ENCODE assay signal across 8 mouse cellular contexts in the genomic region with DNA sequence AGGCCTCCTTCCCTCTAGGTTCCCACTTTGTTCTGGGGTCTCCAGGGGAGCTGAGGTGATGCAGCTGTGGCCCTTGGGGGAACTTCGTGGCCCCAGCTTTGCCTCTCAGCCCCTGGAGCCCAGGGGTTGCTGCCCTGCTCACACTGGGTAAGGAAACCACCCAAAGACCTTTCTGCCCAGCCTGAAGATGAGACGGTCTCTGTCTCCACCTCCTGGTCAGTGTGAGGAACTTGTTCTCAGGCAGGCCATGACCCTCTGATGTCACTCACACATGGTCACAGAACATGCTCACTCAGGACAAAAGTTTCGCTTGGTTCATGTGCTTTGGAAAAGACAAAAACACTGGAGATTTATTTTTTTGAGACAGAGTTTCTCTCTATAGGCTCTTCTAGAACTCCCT. TPM values are rescaled to one million over a fixed set of nuclear protein-coding genes. Genes with fewer than 3 reads are reported as not detected.
DNase-seq lines count a peak whose midpoint lies in the region; ATAC-seq and TF ChIP-seq lines count a peak whose summit lies in the region.

No protein-coding gene starts in this region.

- TF ChIP-seq POLR2A in bone marrow, adult 2 months (IDR thresholded peaks at IDR 0.05; ENCODE audit: borderline replicate concordance, control insufficient read depth, low read depth, low read length), result no peak
- TF ChIP-seq POLR2A in spleen, adult 2 months (IDR thresholded peaks at IDR 0.05; ENCODE audit: low read depth, low read length), result no peak

- H3K4me2 ChIP-seq in intestine, embryonic 16.5 days (ENCODE audit: low read depth, low read length), result no peak overlapping the region

- H3K4me3 ChIP-seq in bone marrow, adult 2 months (replicated peaks; ENCODE audit: control insufficient read depth, low read depth, low read length), result no peak overlapping the region
- no peak overlapping the region for H3K4me3 ChIP-seq in intestine, embryonic 16.5 days (ENCODE audit: low read length)
- H3K4me3 ChIP-seq in spleen, adult 2 months (ENCODE audit: extremely low read depth, insufficient read depth, insufficient read length), result no peak overlapping the region

- peak; percentile 100 for TF ChIP-seq CTCF in bone marrow, adult 2 months (IDR thresholded peaks at IDR 0.05; ENCODE audit: control insufficient read depth, insufficient read depth, low read length)
- peak; percentile 98; the same call in 1 of the 2 replicates for TF ChIP-seq CTCF in spleen, adult 2 months (IDR thresholded peaks at IDR 0.05; ENCODE audit: extremely low read depth, insufficient read depth, insufficient read length, insufficient replicate concordance)

- H3K4me1 ChIP-seq in bone marrow, adult 2 months (ENCODE audit: control insufficient read depth, insufficient read depth, low read length), result no peaks in the 10 kb centered on the region
- no peaks in the 10 kb centered on the region for H3K4me1 ChIP-seq in intestine, embryonic 16.5 days (ENCODE audit: control insufficient read depth, insufficient read depth, low read length)
- H3K4me1 ChIP-seq in spleen, adult 2 months (ENCODE audit: control insufficient read depth, insufficient read depth, insufficient read length), result no peaks in the 10 kb centered on the region

- intact Hi-C loops in gastrocnemius, postnatal 14 days (cut with DNase I; ENCODE audit: low total_unique reads), result no loop called here

- DNase-seq in ovary, postnatal 14 days (ENCODE audit: low spot score), result peak; percentile 59
- DNase-seq in ovary, postnatal 10 days (ENCODE audit: low spot score), result no peak
- peak; percentile 76 for DNase-seq in gastrocnemius, postnatal 14 days
- peak; percentile 81 for DNase-seq in lung, postnatal 25 days (ENCODE audit: low spot score)
- peak; percentile 69 to 79 for DNase-seq in spleen, adult 2 months (ENCODE audit: low read depth in 1 of 2, low spot score in 2 of 2)
- DNase-seq in right cerebral cortex, postnatal 36 days (ENCODE audit: low spot score in 2 of 2), result no peak

- 21% methylated on average over 3 of the region's 3 CpGs for WGBS in bone marrow, adult 2 months
- 29% methylated on average over 3 of the region's 3 CpGs for WGBS in intestine, embryonic 16.5 days
- WGBS in spleen, adult 2 months, result 15% methylated on average over 3 of the region's 3 CpGs

- no peak overlapping the region for H3K9ac ChIP-seq in intestine, embryonic 16.5 days (ENCODE audit: low read depth, low read length)

- no peaks in the 10 kb centered on the region for H3K27me3 ChIP-seq in intestine, embryonic 16.5 days (replicated peaks; ENCODE audit: control insufficient read depth, insufficient read depth, low read length)
- H3K27me3 ChIP-seq in spleen, adult 2 months (ENCODE audit: control insufficient read depth, insufficient read depth, low read length), result no peaks in the 10 kb centered on the region

- H3K36me3 ChIP-seq in intestine, embryonic 16.5 days (ENCODE audit: control insufficient read depth, insufficient read depth, low read length), result 0 out of 2 replicates have a peak, but pooled peaks cover 7% of the 10 kb centered on the region
- peaks cover 35% of the 10 kb centered on the region for H3K36me3 ChIP-seq in spleen, adult 2 months (ENCODE audit: control insufficient read depth, insufficient read depth, low read length)

- peak; percentile 49; the same call in 1 of the 2 replicates for ATAC-seq in intestine, embryonic 16.5 days

- H3K27ac ChIP-seq in bone marrow, adult 2 months (ENCODE audit: control insufficient read depth, insufficient read depth, low read depth, low read length, poor library complexity), result no peak overlapping the region
- no peak overlapping the region for H3K27ac ChIP-seq in intestine, embryonic 16.5 days (ENCODE audit: low read length)
- H3K27ac ChIP-seq in spleen, adult 2 months (ENCODE audit: insufficient read depth, low read length), result no peak overlapping the region

- no peaks in the 10 kb centered on the region for H3K9me3 ChIP-seq in intestine, embryonic 16.5 days (ENCODE audit: control insufficient read depth, low read length)

RNA-seq across cellular contexts. Expression of a gene that starts 28.5 kb away (rescaled TPM):
- polyA plus RNA-seq in bone marrow, adult 2 months (2011; ENCODE audit: insufficient read depth, insufficient read length, low replicate concordance, missing spikeins), result not detected in 2 replicates
- total RNA-seq in gastrocnemius, postnatal 14 days (2021), result not detected
- 0.89 and 1.0 TPM in 2 replicates for polyA plus RNA-seq in intestine, embryonic 16.5 days (2015; fragmentation: Nextera tagmentation; extraction: Ambion mirVana)
- polyA plus RNA-seq in spleen, adult 2 months (2012; rRNA removed), result not detected in 2 replicates

RNA-seq across cellular contexts. Expression of a gene that starts 53.0 kb away (rescaled TPM):
- polyA plus RNA-seq in bone marrow, adult 2 months (2011; ENCODE audit: insufficient read depth, insufficient read length, low replicate concordance, missing spikeins), result 29.5 and 74.6 TPM in 2 replicates
- 100 to 1,000 TPM; 307 to 323 TPM for total RNA-seq in gastrocnemius, postnatal 14 days (2021)
- polyA plus RNA-seq in intestine, embryonic 16.5 days (2015; fragmentation: Nextera tagmentation; extraction: Ambion mirVana), result 31.2 and 31.8 TPM in 2 replicates
- 52.3 and 54.5 TPM in 2 replicates for polyA plus RNA-seq in spleen, adult 2 months (2012; rRNA removed)

Comparison
In these comparisons a context has a peak if more than half of its experiments do, and no peak if none do; other contexts are left out.
1. DNase-seq: peak in ovary, postnatal 14 days (single experiment), gastrocnemius, postnatal 14 days (single experiment), lung, postnatal 25 days (single experiment) and spleen, adult 2 months (2 of 2); none in ovary, postnatal 10 days (single experiment) and right cerebral cortex, postnatal 36 days (0 of 2).